8 mouse cellular contexts compared by ENCODE assay signal in genomic region chr4:53826641-53827248, GRCm38 (mm10). TPM values are rescaled to one million over a fixed set of nuclear protein-coding genes. Genes with fewer than 3 reads are reported as not detected.
DNase-seq lines count a peak whose midpoint lies in the region; ATAC-seq lines count a peak whose summit lies in the region.

No protein-coding gene starts in this region.

- no peaks in the 10 kb centered on the region for H3K4me1 ChIP-seq in heart, embryonic 11.5 days (ENCODE audit: control insufficient read depth, insufficient read depth, low read length)
- peaks cover 8% of the 10 kb centered on the region for H3K4me1 ChIP-seq in hindbrain, embryonic 13.5 days (replicated peaks)

- H3K4me2 ChIP-seq in heart, embryonic 11.5 days, result peak overlapping the region; percentile 82
- peak overlapping the region; percentile 58 for H3K4me2 ChIP-seq in hindbrain, embryonic 13.5 days

- 11% methylated on average over 11 of the region's 11 CpGs for WGBS in heart, embryonic 11.5 days (ENCODE audit: insufficient replicate concordance)
- WGBS in hindbrain, embryonic 13.5 days, result 20% methylated on average over 11 of the region's 11 CpGs

- no peaks in the 10 kb centered on the region for H3K9me3 ChIP-seq in heart, embryonic 11.5 days (replicated peaks; ENCODE audit: control insufficient read depth, low read length)
- H3K9me3 ChIP-seq in hindbrain, embryonic 13.5 days, result no peaks in the 10 kb centered on the region

- DNase-seq in heart, adult 11 months, result no peak
- peak; percentile 33 for DNase-seq in c-Kit-positive CD71-negative TER-119-negative erythroid progenitor cells, embryonic 14.5 days (ENCODE audit: low read depth)
- DNase-seq in cerebellum, postnatal 10 days, result no peak
- no peak for DNase-seq in frontal cortex, postnatal 25 days (ENCODE audit: low spot score in 2 of 2)
- DNase-seq in frontal cortex, postnatal 36 days (ENCODE audit: low spot score in 2 of 2), result no peak

- H3K4me3 ChIP-seq in heart, embryonic 11.5 days (ENCODE audit: low read depth, low read length), result peak overlapping the region; percentile 85
- H3K4me3 ChIP-seq in hindbrain, embryonic 13.5 days, result peak overlapping the region; percentile 79

- no peak overlapping the region for H3K27ac ChIP-seq in heart, embryonic 11.5 days (ENCODE audit: low read depth, low read length)
- 0 out of 2 replicates have a peak overlapping the region, but pooled peaks have one; percentile 79 for H3K27ac ChIP-seq in hindbrain, embryonic 13.5 days

- no peak for ATAC-seq in heart, embryonic 11.5 days (replicated peaks; ENCODE audit: insufficient number of reproducible peaks, low FRiP score, low TSS enrichment)
- ATAC-seq in hindbrain, embryonic 13.5 days (ENCODE audit: low FRiP score), result 0 out of 2 replicates have a peak, but pooled peaks have one; percentile 3
- ATAC-seq in megakaryocyte-erythroid progenitor cell, adult 5-6 weeks (replicated peaks; ENCODE audit: low FRiP score, low TSS enrichment, poor library complexity, severe bottlenecking), result peak; percentile 25; the same call in 1 of the 2 replicates

- H3K27me3 ChIP-seq in heart, embryonic 11.5 days (ENCODE audit: control insufficient read depth, insufficient read depth, low read length), result no peaks in the 10 kb centered on the region
- no peaks in the 10 kb centered on the region for H3K27me3 ChIP-seq in hindbrain, embryonic 13.5 days

- peak overlapping the region; percentile 75 for H3K9ac ChIP-seq in heart, embryonic 11.5 days (ENCODE audit: low read depth, low read length)
- H3K9ac ChIP-seq in hindbrain, embryonic 13.5 days, result peak overlapping the region; percentile 88

- no peaks in the 10 kb centered on the region for H3K36me3 ChIP-seq in heart, embryonic 11.5 days (ENCODE audit: control insufficient read depth, insufficient read depth, low read length)
- H3K36me3 ChIP-seq in hindbrain, embryonic 13.5 days, result no peaks in the 10 kb centered on the region

RNA-seq across cellular contexts. Expression of gene Tmem38b, which starts 0.9 kb away (rescaled TPM):
- 13.3 and 14.4 TPM in 2 replicates for polyA plus RNA-seq in heart, embryonic 11.5 days (2014; fragmentation: Nextera tagmentation; extraction: Ambion mirVana)
- polyA plus RNA-seq in hindbrain, embryonic 13.5 days (2015; fragmentation: Nextera tagmentation; extraction: Ambion mirVana), result 7.7 and 7.9 TPM in 2 replicates
- 2.3 and 3.4 TPM in 2 replicates for total RNA-seq in megakaryocyte-erythroid progenitor cell, adult 5-6 weeks (2014; fragmentation: Nextera tagmentation)
- 2.1 and 2.3 TPM in 2 replicates for total RNA-seq in megakaryocyte-erythroid progenitor cell, adult 5-6 weeks (2017)

RNA-seq across cellular contexts. Expression of gene Tal2, which starts 47.2 kb away (rescaled TPM):
- polyA plus RNA-seq in heart, embryonic 11.5 days (2014; fragmentation: Nextera tagmentation; extraction: Ambion mirVana), result 0.07 and 0.10 TPM in 2 replicates
- polyA plus RNA-seq in hindbrain, embryonic 13.5 days (2015; fragmentation: Nextera tagmentation; extraction: Ambion mirVana), result 2.0 and 4.2 TPM in 2 replicates
- total RNA-seq in megakaryocyte-erythroid progenitor cell, adult 5-6 weeks (2014; fragmentation: Nextera tagmentation), result not detected in 2 replicates
- total RNA-seq in megakaryocyte-erythroid progenitor cell, adult 5-6 weeks (2017), result 0.09 and 0.50 TPM in 2 replicates
